Mouse (Mus musculus): ENCODE results near the gene Prnd.

Prnd gene

GRCm38 (mm10) chr2:131941501-131941900 lies 9.2 kb upstream of the Prnd start:
- no peak for DNase-seq

- no peak for DNase-seq
Measured at GRCm38 (mm10) chr2:131944370-131944769, 6.3 kb upstream of the Prnd start.

GRCm38 (mm10) chr2:131945225-131945624 lies 5.4 kb upstream of the Prnd start:
- DNase-seq: no peak

- no peak for DNase-seq
Measured at GRCm38 (mm10) chr2:131945765-131946164, 4.9 kb upstream of the Prnd start.

GRCm38 (mm10) chr2:131946351-131946750 lies 4.3 kb upstream of the Prnd start:
- no peak for DNase-seq

- no peak for DNase-seq
Measured at GRCm38 (mm10) chr2:131948156-131948555, 2.5 kb upstream of the Prnd start.

GRCm38 (mm10) chr2:131948916-131949639 lies 1.6 kb upstream of the Prnd start:
- DNase-seq: no peak

GRCm38 (mm10) chr2:131949767-131950597 lies 679 bp upstream of the Prnd start:
- DNase-seq: no peak

GRCm38 (mm10) chr2:131952456-131952855 lies 1.8 kb downstream of the Prnd start:
- no peak for DNase-seq

- DNase-seq: no peak
Measured at GRCm38 (mm10) chr2:131952961-131953538, 2.4 kb downstream of the Prnd start.

GRCm38 (mm10) chr2:131953711-131954110 lies 3.0 kb downstream of the Prnd start:
- DNase-seq: no peak

- DNase-seq: no peak
Measured at GRCm38 (mm10) chr2:131954835-131955234, 4.2 kb downstream of the Prnd start.

GRCm38 (mm10) chr2:131955264-131955663 lies 4.6 kb downstream of the Prnd start:
- no peak for DNase-seq

GRCm38 (mm10) chr2:131956336-131957256 lies 5.9 kb downstream of the Prnd start:
- no peak for DNase-seq

- no peak for DNase-seq
Measured at GRCm38 (mm10) chr2:131957731-131958222, 7.1 kb downstream of the Prnd start.

- DNase-seq: no peak
Measured at GRCm38 (mm10) chr2:131961671-131962070, 11.0 kb downstream of the Prnd start.

GRCm38 (mm10) chr2:131970597-131970996 lies 19.9 kb downstream of the Prnd start:
- DNase-seq: no peak

- DNase-seq: no peak
Measured at GRCm38 (mm10) chr2:131971098-131971497, 20.4 kb downstream of the Prnd start.

GRCm38 (mm10) chr2:131976663-131977062 lies 26.0 kb downstream of the Prnd start:
- DNase-seq: no peak

- no peak for DNase-seq
Measured at GRCm38 (mm10) chr2:131980866-131981265, 30.2 kb downstream of the Prnd start.

- DNase-seq: peak; percentile 24
Measured at GRCm38 (mm10) chr2:131982546-131983196, 32.0 kb downstream of the Prnd start.

- no peak for DNase-seq
Measured at GRCm38 (mm10) chr2:131987950-131988349, 37.3 kb downstream of the Prnd start.
